Mouse (Mus musculus): ENCODE results near the gene Tmco4. TPM values are rescaled to one million over a fixed set of nuclear protein-coding genes. Genes with fewer than 3 reads are reported as not detected.
A peak's percentile ranks its signal among the peaks of the same experiment; 100 is the strongest.

Gene Tmco4
- polyA plus RNA-seq, 2 experiments: 1.2 to 2.1 TPM

DNA sequence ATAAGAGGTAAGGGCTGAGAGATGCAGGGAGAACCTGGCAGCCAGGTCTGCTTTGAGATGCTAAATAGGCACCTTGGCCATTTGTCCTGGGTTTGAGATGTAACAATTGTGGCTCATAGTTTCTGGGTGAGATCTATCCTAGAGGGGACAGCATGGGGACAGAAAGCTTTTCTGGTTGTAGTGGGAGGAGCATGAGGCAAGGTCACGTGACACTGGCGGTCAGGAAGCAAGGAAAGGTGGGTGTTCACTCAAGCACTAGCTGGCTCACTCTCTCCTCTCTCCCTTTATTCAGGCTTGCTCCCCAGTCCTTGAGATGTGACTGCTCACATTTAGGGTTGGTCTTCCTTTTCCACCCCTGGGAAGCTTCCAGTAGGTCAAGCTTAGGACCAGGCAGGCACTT is 28.3 kb downstream of the Tmco4 start:
- Histone ChIP-seq H3K4me2 (ENCODE audit: low read depth) (no peak overlapping the region), H3K9ac (replicated peaks) (no peak overlapping the region), H3K27me3 (ENCODE audit: control insufficient read depth, insufficient read depth, low read length) (no peaks in the 10 kb centered on the region), H3K27ac (no peak overlapping the region), H3K4me1 (replicated peaks; ENCODE audit: control insufficient read depth in 2 of 2, insufficient read depth in 2 of 2, low read length in 1 of 2) (no peaks in the 10 kb centered on the region), H3K36me3 (replicated peaks; ENCODE audit: control insufficient read depth, insufficient read depth, low read depth) (no peaks in the 10 kb centered on the region), H3K4me3 (ENCODE audit: insufficient read depth in 1 of 2, low read depth in 2 of 2, low read length in 2 of 2) (no peak overlapping the region), H3K9me3 (ENCODE audit: control insufficient read depth, low read length) (no peaks in the 10 kb centered on the region)
- WGBS (ENCODE audit: insufficient replicate concordance): 23% methylated on average over 2 of the region's 2 CpGs
- DNase-seq (ENCODE audit: low read depth in 3 of 3, low spot score in 3 of 3): no peak
- no peak for ATAC-seq (ENCODE audit: insufficient read depth)
- no peak for TF ChIP-seq EP300 (IDR thresholded peaks at IDR 0.05; ENCODE audit: low read depth)
- no peak for TF ChIP-seq CTCF (IDR thresholded peaks at IDR 0.05; ENCODE audit: low read depth)

DNA sequence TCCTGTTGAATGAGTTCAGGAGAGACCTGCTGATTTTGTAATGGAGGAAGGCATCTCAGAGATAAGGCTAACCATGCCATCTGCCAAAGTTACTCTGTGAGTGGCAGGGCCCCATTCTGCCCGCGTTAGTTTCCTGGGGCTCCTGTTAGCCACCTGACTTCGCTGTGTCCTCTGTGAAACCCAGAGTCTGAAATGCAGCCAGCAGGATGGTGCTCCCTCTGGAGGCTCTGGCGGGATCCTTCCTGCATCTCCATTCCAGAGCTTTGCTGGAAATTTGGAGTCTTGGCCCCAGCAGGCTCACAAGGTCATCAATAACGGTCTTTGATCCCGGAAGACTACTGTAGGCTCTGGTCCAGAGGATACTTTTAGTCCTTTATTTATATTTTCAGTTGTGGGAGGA is 28.7 kb downstream of the Tmco4 start:
- H3K9ac ChIP-seq (replicated peaks): no peak overlapping the region
- H3K4me2 ChIP-seq (ENCODE audit: low read depth): no peak overlapping the region
- no peak overlapping the region for H3K4me3 ChIP-seq (ENCODE audit: insufficient read depth in 1 of 2, low read depth in 2 of 2, low read length in 2 of 2)
- no peaks in the 10 kb centered on the region for H3K27me3 ChIP-seq (ENCODE audit: control insufficient read depth, insufficient read depth, low read length)
- H3K36me3 ChIP-seq (replicated peaks; ENCODE audit: control insufficient read depth, insufficient read depth, low read depth): no peaks in the 10 kb centered on the region
- no peaks in the 10 kb centered on the region for H3K9me3 ChIP-seq (ENCODE audit: control insufficient read depth, low read length)
- TF ChIP-seq EP300 (IDR thresholded peaks at IDR 0.05; ENCODE audit: low read depth): no peak
- peak; percentile 42 for TF ChIP-seq CTCF (IDR thresholded peaks at IDR 0.05; ENCODE audit: low read depth)
- WGBS (ENCODE audit: insufficient replicate concordance): 23% methylated on average over 6 of the region's 6 CpGs
- no peak for DNase-seq (ENCODE audit: low read depth in 3 of 3, low spot score in 3 of 3)
- no peak for ATAC-seq (ENCODE audit: insufficient read depth)
- no peak overlapping the region for H3K27ac ChIP-seq
- H3K4me1 ChIP-seq (replicated peaks; ENCODE audit: control insufficient read depth in 2 of 2, insufficient read depth in 2 of 2, low read length in 1 of 2): no peaks in the 10 kb centered on the region

DNA sequence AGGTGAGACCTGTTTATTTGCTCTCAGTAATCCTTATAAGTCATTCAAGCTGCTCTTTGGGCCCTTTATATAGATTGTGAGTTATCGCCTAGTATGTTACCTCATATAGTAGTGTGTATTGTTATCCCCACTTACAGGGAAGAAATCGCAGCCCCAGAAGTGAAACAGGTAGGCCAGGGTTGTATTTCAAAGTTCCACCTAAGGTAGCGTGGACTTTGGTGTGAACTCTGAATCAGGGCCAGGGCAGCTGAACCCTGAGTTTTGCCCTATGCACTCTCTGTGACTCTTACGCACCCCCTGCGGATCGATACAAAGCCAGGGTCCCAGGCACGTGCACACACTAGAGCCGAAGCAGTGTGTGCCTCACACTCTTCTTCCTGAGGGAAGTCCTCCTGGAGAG is 31.4 kb downstream of the Tmco4 start:
- 58% methylated on average over 8 of the region's 8 CpGs for WGBS (ENCODE audit: insufficient replicate concordance)
- H3K4me2 ChIP-seq (ENCODE audit: low read depth): no peak overlapping the region
- DNase-seq (ENCODE audit: low read depth in 3 of 3, low spot score in 3 of 3) (no peak), ATAC-seq (ENCODE audit: insufficient read depth) (no peak)
- H3K36me3 ChIP-seq (replicated peaks; ENCODE audit: control insufficient read depth, insufficient read depth, low read depth): no peaks in the 10 kb centered on the region
- H3K27me3 ChIP-seq (ENCODE audit: control insufficient read depth, insufficient read depth, low read length): no peaks in the 10 kb centered on the region
- no peak overlapping the region for H3K4me3 ChIP-seq (ENCODE audit: insufficient read depth in 1 of 2, low read depth in 2 of 2, low read length in 2 of 2)
- no peak for TF ChIP-seq EP300 (IDR thresholded peaks at IDR 0.05; ENCODE audit: low read depth)
- TF ChIP-seq CTCF (IDR thresholded peaks at IDR 0.05; ENCODE audit: low read depth): no peak
- H3K9me3 ChIP-seq (ENCODE audit: control insufficient read depth, low read length): no peaks in the 10 kb centered on the region
- H3K4me1 ChIP-seq (replicated peaks; ENCODE audit: control insufficient read depth in 2 of 2, insufficient read depth in 2 of 2, low read length in 1 of 2): no peaks in the 10 kb centered on the region
- no peak overlapping the region for H3K9ac ChIP-seq (replicated peaks)
- no peak overlapping the region for H3K27ac ChIP-seq

GRCm38 (mm10) chr4:139005214-139005613 is 32.5 kb downstream of the Tmco4 start:
- H3K4me2 ChIP-seq (ENCODE audit: low read depth): no peak overlapping the region
- no peaks in the 10 kb centered on the region for H3K4me1 ChIP-seq (replicated peaks; ENCODE audit: control insufficient read depth in 2 of 2, insufficient read depth in 2 of 2, low read length in 1 of 2)
- ATAC-seq (ENCODE audit: insufficient read depth) (no peak), DNase-seq (ENCODE audit: low read depth in 3 of 3, low spot score in 3 of 3) (no peak)
- TF ChIP-seq EP300 (IDR thresholded peaks at IDR 0.05; ENCODE audit: low read depth): no peak
- TF ChIP-seq CTCF (IDR thresholded peaks at IDR 0.05; ENCODE audit: low read depth): no peak
- H3K27ac ChIP-seq: no peak overlapping the region
- no peaks in the 10 kb centered on the region for H3K27me3 ChIP-seq (ENCODE audit: control insufficient read depth, insufficient read depth, low read length)
- 49% methylated on average over 6 of the region's 6 CpGs for WGBS (ENCODE audit: insufficient replicate concordance)
- no peaks in the 10 kb centered on the region for H3K9me3 ChIP-seq (ENCODE audit: control insufficient read depth, low read length)
- no peak overlapping the region for H3K9ac ChIP-seq (replicated peaks)
- no peak overlapping the region for H3K4me3 ChIP-seq (ENCODE audit: insufficient read depth in 1 of 2, low read depth in 2 of 2, low read length in 2 of 2)
- H3K36me3 ChIP-seq (replicated peaks; ENCODE audit: control insufficient read depth, insufficient read depth, low read depth): no peaks in the 10 kb centered on the region

DNA sequence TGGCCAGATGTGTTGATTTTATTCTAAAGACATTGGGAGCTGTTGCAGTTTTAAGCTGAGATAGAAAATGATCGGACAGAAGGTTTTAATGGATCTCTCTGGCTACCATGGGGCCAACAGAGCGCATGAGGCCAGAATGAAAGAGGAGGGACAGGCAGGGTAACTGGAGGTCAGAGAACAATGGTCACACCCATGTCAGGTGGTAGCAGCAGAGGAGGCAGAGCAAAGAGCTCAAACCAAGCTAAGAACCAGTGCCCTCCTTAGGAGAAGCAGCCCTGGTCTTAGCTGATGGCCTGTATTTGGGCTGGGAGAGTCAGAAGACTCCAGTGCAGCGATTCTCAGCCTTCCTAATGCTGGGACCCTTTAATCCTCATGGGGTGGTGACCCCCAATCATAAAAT is 34.7 kb downstream of the Tmco4 start:
- 65% methylated on average over 3 of the region's 3 CpGs for WGBS (ENCODE audit: insufficient replicate concordance)
- H3K9me3 ChIP-seq (ENCODE audit: control insufficient read depth, low read length): no peaks in the 10 kb centered on the region
- H3K4me2 ChIP-seq (ENCODE audit: low read depth): no peak overlapping the region
- no peaks in the 10 kb centered on the region for H3K4me1 ChIP-seq (replicated peaks; ENCODE audit: control insufficient read depth in 2 of 2, insufficient read depth in 2 of 2, low read length in 1 of 2)
- no peak for TF ChIP-seq CTCF (IDR thresholded peaks at IDR 0.05; ENCODE audit: low read depth)
- no peak for TF ChIP-seq EP300 (IDR thresholded peaks at IDR 0.05; ENCODE audit: low read depth)
- ATAC-seq (ENCODE audit: insufficient read depth) (no peak), DNase-seq (ENCODE audit: low read depth in 3 of 3, low spot score in 3 of 3) (no peak)
- H3K27me3 ChIP-seq (ENCODE audit: control insufficient read depth, insufficient read depth, low read length): no peaks in the 10 kb centered on the region
- no peak overlapping the region for H3K4me3 ChIP-seq (ENCODE audit: insufficient read depth in 1 of 2, low read depth in 2 of 2, low read length in 2 of 2)
- no peak overlapping the region for H3K9ac ChIP-seq (replicated peaks)
- no peak overlapping the region for H3K27ac ChIP-seq
- no peaks in the 10 kb centered on the region for H3K36me3 ChIP-seq (replicated peaks; ENCODE audit: control insufficient read depth, insufficient read depth, low read depth)
